In genomic region chr17:23993559-23994428, GRCm38 (mm10) we compare ENCODE assay signal across 8 mouse cellular contexts. TPM values are rescaled to one million over a fixed set of nuclear protein-coding genes. Genes with fewer than 3 reads are reported as not detected.
DNase-seq lines count a peak whose midpoint lies in the region; ATAC-seq and TF ChIP-seq lines count a peak whose summit lies in the region.

No protein-coding gene starts in this region.

- H3K9ac ChIP-seq in forebrain, embryonic 12.5 days: peak overlapping the region; percentile 46
- no peak overlapping the region for H3K9ac ChIP-seq in heart, postnatal 0 days (replicated peaks; ENCODE audit: low read depth, low read length)
- no peak overlapping the region for H3K9ac ChIP-seq in liver, embryonic 15.5 days
- H3K9ac ChIP-seq in neural tube, embryonic 12.5 days: peak overlapping the region; percentile 52; the same call in 1 of the 2 replicates
- H3K9ac ChIP-seq in stomach, postnatal 0 days (ENCODE audit: low read length): peak overlapping the region; percentile 53

- no peak overlapping the region for H3K27ac ChIP-seq in forebrain, embryonic 12.5 days
- H3K27ac ChIP-seq in heart, postnatal 0 days (ENCODE audit: low read depth): no peak overlapping the region
- H3K27ac ChIP-seq in liver, embryonic 15.5 days (replicated peaks): no peak overlapping the region
- H3K27ac ChIP-seq in neural tube, embryonic 12.5 days: no peak overlapping the region
- no peak overlapping the region for H3K27ac ChIP-seq in stomach, postnatal 0 days (replicated peaks)

- TF ChIP-seq CTCF in heart, postnatal 0 days (IDR thresholded peaks at IDR 0.05; ENCODE audit: low read depth): peak; percentile 74
- peak; percentile 88 for TF ChIP-seq CTCF in stomach, postnatal 0 days (IDR thresholded peaks at IDR 0.05; ENCODE audit: low read depth)

- H3K9me3 ChIP-seq in forebrain, embryonic 12.5 days: no peaks in the 10 kb centered on the region
- no peaks in the 10 kb centered on the region for H3K9me3 ChIP-seq in heart, postnatal 0 days (replicated peaks; ENCODE audit: control insufficient read depth, low read length)
- no peaks in the 10 kb centered on the region for H3K9me3 ChIP-seq in liver, embryonic 15.5 days (replicated peaks)
- H3K9me3 ChIP-seq in neural tube, embryonic 12.5 days: no peaks in the 10 kb centered on the region
- no peaks in the 10 kb centered on the region for H3K9me3 ChIP-seq in stomach, postnatal 0 days (ENCODE audit: control insufficient read depth, low read length)

- H3K36me3 ChIP-seq in forebrain, embryonic 12.5 days (replicated peaks): no peaks in the 10 kb centered on the region
- H3K36me3 ChIP-seq in heart, postnatal 0 days (replicated peaks; ENCODE audit: control insufficient read depth, insufficient read depth, low read length): no peaks in the 10 kb centered on the region
- H3K36me3 ChIP-seq in liver, embryonic 15.5 days (replicated peaks): no peaks in the 10 kb centered on the region
- no peaks in the 10 kb centered on the region for H3K36me3 ChIP-seq in neural tube, embryonic 12.5 days
- no peaks in the 10 kb centered on the region for H3K36me3 ChIP-seq in stomach, postnatal 0 days (ENCODE audit: control insufficient read depth, insufficient read depth, low read length)

- TF ChIP-seq EP300 in heart, postnatal 0 days (IDR thresholded peaks at IDR 0.05; ENCODE audit: low read depth): no peak
- peak; percentile 35 for TF ChIP-seq EP300 in stomach, postnatal 0 days (optimal IDR thresholded peaks at IDR 0.05)

- H3K4me1 ChIP-seq in forebrain, embryonic 12.5 days: peaks cover 10% of the 10 kb centered on the region
- no peaks in the 10 kb centered on the region for H3K4me1 ChIP-seq in heart, postnatal 0 days (ENCODE audit: control insufficient read depth, insufficient read depth)
- peaks cover 3% of the 10 kb centered on the region; the same call in 1 of the 2 replicates for H3K4me1 ChIP-seq in liver, embryonic 15.5 days (replicated peaks)
- H3K4me1 ChIP-seq in neural tube, embryonic 12.5 days: 0 out of 2 replicates have a peak, but pooled peaks cover 3% of the 10 kb centered on the region
- no peaks in the 10 kb centered on the region for H3K4me1 ChIP-seq in stomach, postnatal 0 days (replicated peaks; ENCODE audit: control insufficient read depth, insufficient read depth)

- H3K27me3 ChIP-seq in forebrain, embryonic 12.5 days: peaks cover 5% of the 10 kb centered on the region; the same call in 1 of the 2 replicates
- 0 out of 2 replicates have a peak, but pooled peaks cover 3% of the 10 kb centered on the region for H3K27me3 ChIP-seq in heart, postnatal 0 days (ENCODE audit: control insufficient read depth, insufficient read depth, low read length)
- peaks cover 11% of the 10 kb centered on the region; the same call in 1 of the 2 replicates for H3K27me3 ChIP-seq in liver, embryonic 15.5 days
- H3K27me3 ChIP-seq in neural tube, embryonic 12.5 days (replicated peaks): no peaks in the 10 kb centered on the region; the same call in 1 of the 2 replicates
- no peaks in the 10 kb centered on the region for H3K27me3 ChIP-seq in stomach, postnatal 0 days (ENCODE audit: control insufficient read depth, insufficient read depth, low read length)

- WGBS in forebrain, embryonic 12.5 days: 11% methylated on average over 31 of the region's 31 CpGs
- 12% methylated on average over 31 of the region's 31 CpGs for WGBS in heart, postnatal 0 days
- 9% methylated on average over 31 of the region's 31 CpGs for WGBS in liver, embryonic 15.5 days (ENCODE audit: insufficient replicate concordance)
- 11% methylated on average over 31 of the region's 31 CpGs for WGBS in neural tube, embryonic 12.5 days
- 9% methylated on average over 30 of the region's 31 CpGs for WGBS in stomach, postnatal 0 days

- peak; percentile 91 for DNase-seq in CD4-positive, CD25-positive, alpha-beta regulatory T cell, adult 2 months (ENCODE audit: low read depth, low spot score)
- peak; percentile 93 for DNase-seq in c-Kit-positive CD71-negative TER-119-negative erythroid progenitor cells, embryonic 14.5 days (ENCODE audit: low read depth)
- peak; percentile 82 for DNase-seq in heart, postnatal 0 days (ENCODE audit: low spot score)
- DNase-seq in kidney, postnatal 36 days: peak; percentile 92 to 98
- DNase-seq in stomach, postnatal 0 days (ENCODE audit: low spot score): peak; percentile 94

- H3K4me2 ChIP-seq in forebrain, embryonic 12.5 days: peak overlapping the region; percentile 51
- H3K4me2 ChIP-seq in heart, postnatal 0 days (ENCODE audit: low read depth, low read length): peak overlapping the region; percentile 40
- H3K4me2 ChIP-seq in liver, embryonic 15.5 days: peak overlapping the region; percentile 41
- H3K4me2 ChIP-seq in neural tube, embryonic 12.5 days (replicated peaks): peak overlapping the region; percentile 59
- H3K4me2 ChIP-seq in stomach, postnatal 0 days (replicated peaks; ENCODE audit: low read depth): peak overlapping the region; percentile 46

- ATAC-seq in forebrain, embryonic 12.5 days (ENCODE audit: low FRiP score): peak; percentile 91
- peak; percentile 60; the same call in 1 of the 2 replicates for ATAC-seq in heart, postnatal 0 days (ENCODE audit: insufficient read depth, low read depth)
- ATAC-seq in liver, embryonic 15.5 days (ENCODE audit: insufficient read depth): peak; percentile 28; the same call in 1 of the 2 replicates
- peak; percentile 72 for ATAC-seq in neural tube, embryonic 12.5 days (ENCODE audit: low FRiP score, low read depth)
- peak; percentile 64 for ATAC-seq in stomach, postnatal 0 days (ENCODE audit: low FRiP score, low TSS enrichment)

- peak overlapping the region; percentile 27 for H3K4me3 ChIP-seq in forebrain, embryonic 12.5 days (replicated peaks)
- no peak overlapping the region for H3K4me3 ChIP-seq in heart, postnatal 0 days (ENCODE audit: low read depth, low read length)
- no peak overlapping the region for H3K4me3 ChIP-seq in liver, embryonic 15.5 days (replicated peaks)
- H3K4me3 ChIP-seq in neural tube, embryonic 12.5 days: peak overlapping the region; percentile 23; the same call in 1 of the 2 replicates
- peak overlapping the region; percentile 17; the same call in 1 of the 2 replicates for H3K4me3 ChIP-seq in stomach, postnatal 0 days (ENCODE audit: low read depth, low read length)

RNA-seq across cellular contexts. Expression of gene Prss22, which starts 4.1 kb away (rescaled TPM):
- 0.33 and 0.35 TPM in 2 replicates for polyA plus RNA-seq in forebrain, embryonic 12.5 days (2016; fragmentation: Nextera tagmentation; extraction: Ambion mirVana)
- 0.15 TPM in 1 of 2 replicates, not detected in the other for total RNA-seq in heart, postnatal 0 days (2014; rRNA removed; ENCODE audit: low replicate concordance)
- polyA plus RNA-seq in heart, postnatal 0 days (2015; fragmentation: Nextera tagmentation; extraction: Ambion mirVana): not detected in 2 replicates
- polyA plus RNA-seq in liver, embryonic 15.5 days (2015; fragmentation: Nextera tagmentation; extraction: Ambion mirVana): not detected in 2 replicates
- polyA plus RNA-seq in neural tube, embryonic 12.5 days (2016; fragmentation: Nextera tagmentation; extraction: Ambion mirVana): 0.24 TPM in 1 of 2 replicates, not detected in the other
- polyA plus RNA-seq in stomach, postnatal 0 days (2015; fragmentation: Nextera tagmentation; extraction: Ambion mirVana): 3.4 and 4.8 TPM in 2 replicates

RNA-seq across cellular contexts. Expression of gene Prss30, which starts 13.4 kb away (rescaled TPM):
- not detected in 2 replicates for polyA plus RNA-seq in forebrain, embryonic 12.5 days (2016; fragmentation: Nextera tagmentation; extraction: Ambion mirVana)
- not detected in 2 replicates for total RNA-seq in heart, postnatal 0 days (2014; rRNA removed; ENCODE audit: low replicate concordance)
- not detected in 2 replicates for polyA plus RNA-seq in heart, postnatal 0 days (2015; fragmentation: Nextera tagmentation; extraction: Ambion mirVana)
- polyA plus RNA-seq in liver, embryonic 15.5 days (2015; fragmentation: Nextera tagmentation; extraction: Ambion mirVana): 0.14 TPM in 1 of 2 replicates, not detected in the other
- polyA plus RNA-seq in neural tube, embryonic 12.5 days (2016; fragmentation: Nextera tagmentation; extraction: Ambion mirVana): not detected in 2 replicates
- 0.08 and 0.11 TPM in 2 replicates for polyA plus RNA-seq in stomach, postnatal 0 days (2015; fragmentation: Nextera tagmentation; extraction: Ambion mirVana)

RNA-seq across cellular contexts. Expression of gene Sbpl, which starts 38.7 kb away (rescaled TPM):
- not detected in 2 replicates for polyA plus RNA-seq in forebrain, embryonic 12.5 days (2016; fragmentation: Nextera tagmentation; extraction: Ambion mirVana)
- total RNA-seq in heart, postnatal 0 days (2014; rRNA removed; ENCODE audit: low replicate concordance): not detected in 2 replicates
- polyA plus RNA-seq in heart, postnatal 0 days (2015; fragmentation: Nextera tagmentation; extraction: Ambion mirVana): not detected in 2 replicates
- polyA plus RNA-seq in liver, embryonic 15.5 days (2015; fragmentation: Nextera tagmentation; extraction: Ambion mirVana): not detected in 2 replicates
- polyA plus RNA-seq in neural tube, embryonic 12.5 days (2016; fragmentation: Nextera tagmentation; extraction: Ambion mirVana): not detected in 2 replicates
- not detected in 2 replicates for polyA plus RNA-seq in stomach, postnatal 0 days (2015; fragmentation: Nextera tagmentation; extraction: Ambion mirVana)

RNA-seq across cellular contexts. Expression of gene Prss27, which starts 44.1 kb away (rescaled TPM):
- 0.26 and 0.31 TPM in 2 replicates for polyA plus RNA-seq in forebrain, embryonic 12.5 days (2016; fragmentation: Nextera tagmentation; extraction: Ambion mirVana)
- total RNA-seq in heart, postnatal 0 days (2014; rRNA removed; ENCODE audit: low replicate concordance): 0.99 and 1.1 TPM in 2 replicates
- polyA plus RNA-seq in heart, postnatal 0 days (2015; fragmentation: Nextera tagmentation; extraction: Ambion mirVana): not detected in 2 replicates
- not detected in 2 replicates for polyA plus RNA-seq in liver, embryonic 15.5 days (2015; fragmentation: Nextera tagmentation; extraction: Ambion mirVana)
- polyA plus RNA-seq in neural tube, embryonic 12.5 days (2016; fragmentation: Nextera tagmentation; extraction: Ambion mirVana): 0.15 and 0.35 TPM in 2 replicates
- polyA plus RNA-seq in stomach, postnatal 0 days (2015; fragmentation: Nextera tagmentation; extraction: Ambion mirVana): 40.8 and 47.1 TPM in 2 replicates

RNA-seq across cellular contexts. Expression of gene Sbp, which starts 52.3 kb away (rescaled TPM):
- not detected in 2 replicates for polyA plus RNA-seq in forebrain, embryonic 12.5 days (2016; fragmentation: Nextera tagmentation; extraction: Ambion mirVana)
- not detected in 2 replicates for total RNA-seq in heart, postnatal 0 days (2014; rRNA removed; ENCODE audit: low replicate concordance)
- polyA plus RNA-seq in heart, postnatal 0 days (2015; fragmentation: Nextera tagmentation; extraction: Ambion mirVana): not detected in 2 replicates
- polyA plus RNA-seq in liver, embryonic 15.5 days (2015; fragmentation: Nextera tagmentation; extraction: Ambion mirVana): not detected in 2 replicates
- not detected in 2 replicates for polyA plus RNA-seq in neural tube, embryonic 12.5 days (2016; fragmentation: Nextera tagmentation; extraction: Ambion mirVana)
- not detected in 2 replicates for polyA plus RNA-seq in stomach, postnatal 0 days (2015; fragmentation: Nextera tagmentation; extraction: Ambion mirVana)

Comparison
In these comparisons a context has a peak if more than half of its experiments do, and no peak if none do; other contexts are left out.
1. ATAC-seq: peak in every context shown above with its lines; median percentile 91 in forebrain, embryonic 12.5 days; 72 in neural tube, embryonic 12.5 days; 64 in stomach, postnatal 0 days; 60 in heart, postnatal 0 days; 28 in liver, embryonic 15.5 days.
2. H3K4me3 ChIP-seq: peak in forebrain, embryonic 12.5 days (single experiment), neural tube, embryonic 12.5 days (single experiment) and stomach, postnatal 0 days (single experiment); none in heart, postnatal 0 days (single experiment) and liver, embryonic 15.5 days (single experiment).
3. H3K9ac ChIP-seq: peak in forebrain, embryonic 12.5 days (single experiment), neural tube, embryonic 12.5 days (single experiment) and stomach, postnatal 0 days (single experiment); none in heart, postnatal 0 days (single experiment) and liver, embryonic 15.5 days (single experiment).
4. Peak in every context shown above with its lines, with median percentiles within 50 percentile points of each other: DNase-seq and H3K4me2 ChIP-seq.